Mouse (Mus musculus) C2C12 (cell line): ENCODE results near the gene Vmn2r22. TPM values are rescaled to one million over a fixed set of nuclear protein-coding genes. Genes with fewer than 3 reads are reported as not detected.
"Not testable (repeated sequence)": the region's sequence is repeated elsewhere in the genome, so short reads cannot be mapped to it uniquely, and the experiment has no call there.

ENCODE experiments used
- H3K27me3 ChIP-seq: one replicate; pipeline ENCODE4 v1.6.1; 2011; ENCODE audit not compliant: control insufficient read depth, insufficient read depth, insufficient read length
- H3K36me3 ChIP-seq: one replicate; pipeline ENCODE4 v1.6.1; 2011; ENCODE audit not compliant: control insufficient read depth, insufficient read depth
- H3K4me3 ChIP-seq: one replicate; pipeline ENCODE4 v1.5.1; 2011; ENCODE audit warnings: mild to moderate bottlenecking, control low read depth; ENCODE audit not compliant: poor library complexity, insufficient read depth, severe bottlenecking
- H3K79me2 ChIP-seq: one replicate; pipeline ENCODE4 v1.6.1; 2011; ENCODE audit not compliant: control insufficient read depth, insufficient read depth
- H3K79me3 ChIP-seq: one replicate; pipeline ENCODE4 v1.6.1; 2011; ENCODE audit warnings: low read depth, control low read depth
- H3ac ChIP-seq: one replicate; pipeline ENCODE3; 2011; ENCODE audit warnings: low read depth; ENCODE audit not compliant: control insufficient read depth, insufficient read length
- CEBPB ChIP-seq: IDR thresholded peaks from one replicate; pipeline ENCODE4 v1.6.1; 2011; ENCODE audit warnings: low read depth, mild to moderate bottlenecking, control low read depth, moderate library complexity
- CTCF ChIP-seq: IDR thresholded peaks from one replicate; pipeline ENCODE4 v1.5.1; 2011; ENCODE audit not compliant: control insufficient read depth, insufficient read depth, insufficient read length
- FOSL1 ChIP-seq: IDR thresholded peaks from one replicate; pipeline ENCODE4 v1.8.0; 2011; ENCODE audit warnings: mild to moderate bottlenecking, low read length; ENCODE audit not compliant: poor library complexity, insufficient read depth, severe bottlenecking
- MAX ChIP-seq: IDR thresholded peaks from one replicate; pipeline ENCODE4 v1.6.1; 2011; ENCODE audit warnings: mild to moderate bottlenecking, control low read depth
- MYOD1 ChIP-seq: IDR thresholded peaks from one replicate; pipeline ENCODE4 v1.6.1; 2011; ENCODE audit warnings: low read depth; ENCODE audit not compliant: control insufficient read depth, insufficient read length
- MYOG ChIP-seq: IDR thresholded peaks from one replicate; pipeline ENCODE4 v1.6.1; 2011; ENCODE audit not compliant: control insufficient read depth, insufficient read length; ENCODE audit errors: extremely low read depth
- USF1 ChIP-seq: IDR thresholded peaks from one replicate; pipeline ENCODE4 v1.6.1; 2011; ENCODE audit warnings: low read depth, mild to moderate bottlenecking, control low read depth, moderate library complexity
- long read RNA-seq, 2 experiments: library from polyadenylated mRNA; unstranded; transcript quantifications; one replicate each; pipeline ENCODE4 v2.0.0; 2019 to 2020
- polyA plus RNA-seq: library from polyadenylated mRNA; unstranded; fragments of >200 nt; fragmentation: generic; extraction: Trizol; gene quantifications from one replicate; pipeline ENCODE4 v1.2.1, GENCODE M21; 2012; ENCODE audit warnings: missing spikeins

Gene Vmn2r22
- not detected for polyA plus RNA-seq
- long read RNA-seq, experiment 1, result 0 reads
- long read RNA-seq, experiment 2, result 0 reads

- not testable (repeated sequence) for H3K27me3 ChIP-seq, H3ac ChIP-seq, H3K4me3 ChIP-seq, H3K36me3 ChIP-seq, H3K79me3 ChIP-seq, H3K79me2 ChIP-seq
Observed at GRCm38 (mm10) chr6:123650625-123651024, at the start of gene Vmn2r22. Vmn2r22 (minus strand) TSS chr6:123650725.

- H3K27me3 ChIP-seq, result no peaks in the 10 kb centered on the region
- TF ChIP-seq CTCF, result no peak
- TF ChIP-seq FOSL1, result no peak
- no peak for TF ChIP-seq CEBPB
- no peak for TF ChIP-seq MYOG
- no peak for TF ChIP-seq MYOD1
- no peak for TF ChIP-seq USF1
- no peak for TF ChIP-seq MAX
- H3K36me3 ChIP-seq, result no peaks in the 10 kb centered on the region
- H3K79me2 ChIP-seq, result no peaks in the 10 kb centered on the region
- no peak overlapping the region for H3K4me3 ChIP-seq
- H3K79me3 ChIP-seq, result no peaks in the 10 kb centered on the region
- H3ac ChIP-seq, result no peak overlapping the region
Observed at GRCm38 (mm10) chr6:123697213-123697612, 46.7 kb upstream of the Vmn2r22 start.

- H3K36me3 ChIP-seq, H3K4me3 ChIP-seq, H3K79me2 ChIP-seq, H3K79me3 ChIP-seq, H3ac ChIP-seq, H3K27me3 ChIP-seq: not testable (repeated sequence)
Observed at GRCm38 (mm10) chr6:123696639-123697038, 46.1 kb upstream of the Vmn2r22 start.

GRCm38 (mm10) chr6:123657040-123657439 lies 6.5 kb upstream of the Vmn2r22 start:
- H3K79me2 ChIP-seq, result no peaks in the 10 kb centered on the region
- H3K36me3 ChIP-seq, result no peaks in the 10 kb centered on the region
- no peak for TF ChIP-seq MYOG
- no peak for TF ChIP-seq USF1
- TF ChIP-seq MYOD1, result no peak
- TF ChIP-seq FOSL1, result no peak
- TF ChIP-seq MAX, result no peak
- TF ChIP-seq CTCF, result no peak
- no peak for TF ChIP-seq CEBPB
- H3ac ChIP-seq, result no peak overlapping the region
- no peaks in the 10 kb centered on the region for H3K27me3 ChIP-seq
- no peak overlapping the region for H3K4me3 ChIP-seq
- no peaks in the 10 kb centered on the region for H3K79me3 ChIP-seq

GRCm38 (mm10) chr6:123639394-123639793 lies 11.1 kb downstream of the Vmn2r22 start:
- H3ac ChIP-seq, H3K79me3 ChIP-seq, H3K79me2 ChIP-seq, H3K27me3 ChIP-seq, H3K4me3 ChIP-seq, H3K36me3 ChIP-seq: not testable (repeated sequence)

GRCm38 (mm10) chr6:123623784-123624183 lies 26.7 kb downstream of the Vmn2r22 start:
- not testable (repeated sequence) for H3K79me2 ChIP-seq, H3K27me3 ChIP-seq, H3K4me3 ChIP-seq, H3K79me3 ChIP-seq, H3ac ChIP-seq, H3K36me3 ChIP-seq

GRCm38 (mm10) chr6:123588368-123588767 lies 62.2 kb downstream of the Vmn2r22 start:
- H3K27me3 ChIP-seq, H3K36me3 ChIP-seq, H3ac ChIP-seq, H3K79me2 ChIP-seq, H3K4me3 ChIP-seq, H3K79me3 ChIP-seq: not testable (repeated sequence)

GRCm38 (mm10) chr6:123587796-123588328 lies 62.7 kb downstream of the Vmn2r22 start:
- H3K36me3 ChIP-seq, H3ac ChIP-seq, H3K79me3 ChIP-seq, H3K79me2 ChIP-seq, H3K4me3 ChIP-seq, H3K27me3 ChIP-seq: not testable (repeated sequence)

GRCm38 (mm10) chr6:123583988-123584387 lies 66.5 kb downstream of the Vmn2r22 start:
- H3K4me3 ChIP-seq, H3ac ChIP-seq, H3K79me2 ChIP-seq, H3K36me3 ChIP-seq, H3K27me3 ChIP-seq, H3K79me3 ChIP-seq: not testable (repeated sequence)

GRCm38 (mm10) chr6:123574698-123575097 lies 75.8 kb downstream of the Vmn2r22 start:
- not testable (repeated sequence) for H3K36me3 ChIP-seq, H3K27me3 ChIP-seq, H3K79me2 ChIP-seq, H3K4me3 ChIP-seq, H3ac ChIP-seq, H3K79me3 ChIP-seq
